Mouse (Mus musculus) neural tube, embryonic 14.5 days (tissue): ENCODE data around the gene Rngtt. TPM values are rescaled to one million over a fixed set of nuclear protein-coding genes. Genes with fewer than 3 reads are reported as not detected.
"Not testable (repeated sequence)": the region's sequence is repeated elsewhere in the genome, so short reads cannot be mapped to it uniquely, and the experiment has no call there.

ENCODE experiments used
- ATAC-seq: fragments of 200-750 bp; cut with Nextera tagmentation; 2 replicates; pipeline ENCODE4 v1.8.0; 2017; ENCODE audit warnings: low read depth, mild to moderate bottlenecking, moderate TSS enrichment, moderate library complexity
- H3K27ac ChIP-seq: fragments of 300-500 bp; sonication (generic); 2 replicates; pipeline ENCODE4 v1.5.1; 2014; ENCODE audit warnings: low read depth, mild to moderate bottlenecking, control low read depth, low read length, moderate library complexity, mixed read lengths
- H3K27me3 ChIP-seq: fragments of 300-500 bp; sonication (generic); 2 replicates; pipeline ENCODE4 v1.6.1; 2014; ENCODE audit warnings: low read length; ENCODE audit not compliant: control insufficient read depth, insufficient read depth
- H3K36me3 ChIP-seq: fragments of 300-500 bp; sonication (generic); 2 replicates; pipeline ENCODE4 v1.6.1; 2014; ENCODE audit warnings: low read length, mixed read lengths; ENCODE audit not compliant: control insufficient read depth, insufficient read depth
- H3K4me1 ChIP-seq: fragments of 300-500 bp; sonication (generic); 2 replicates; pipeline ENCODE4 v1.6.1; 2014; ENCODE audit warnings: low read length; ENCODE audit not compliant: control insufficient read depth, insufficient read depth
- H3K4me2 ChIP-seq: fragments of 300-500 bp; sonication (generic); 2 replicates; pipeline ENCODE4 v1.6.1; 2014; ENCODE audit warnings: mild to moderate bottlenecking, low read depth, low read length, control low read depth
- H3K4me3 ChIP-seq: fragments of 300-500 bp; sonication (generic); 2 replicates; pipeline ENCODE4 v1.5.1; 2014; ENCODE audit warnings: low read depth, low read length, control low read depth, mixed read lengths
- H3K9ac ChIP-seq: fragments of 300-500 bp; sonication (generic); replicated peaks from 2 replicates; pipeline ENCODE4 v1.6.1; 2014; ENCODE audit warnings: low read depth, mild to moderate bottlenecking, control low read depth, low read length, mixed read lengths
- H3K9me3 ChIP-seq: fragments of 300-500 bp; sonication (generic); 2 replicates; pipeline ENCODE4 v1.6.1; 2016; ENCODE audit warnings: low read length; ENCODE audit not compliant: control insufficient read depth
- WGBS: fragments of 180-500 bp; shearing (Covaris S2); extraction: QIAGEN DNeasy Blood & Tissue Kit; methylation state at CpG from one replicate; pipeline ENCODE4 v1.1.7; 2014; 5-methylcytosine and 5-hydroxymethylcytosine counted together
- polyA plus RNA-seq: library from polyadenylated mRNA; unstranded; fragments of >200 nt; fragmentation: Nextera tagmentation; extraction: Ambion mirVana; gene quantifications from 2 replicates; pipeline ENCODE4 v1.2.1, GENCODE M21; 2014

Rngtt gene
- polyA plus RNA-seq, 1 experiment from 2014 or later, result 24.2 TPM

- H3K4me1 ChIP-seq, result no peaks in the 10 kb centered on the region
- no peaks in the 10 kb centered on the region for H3K27me3 ChIP-seq
- H3K36me3 ChIP-seq, result no peaks in the 10 kb centered on the region
- H3K4me2 ChIP-seq, result no peak overlapping the region
- H3K9ac ChIP-seq, result no peak overlapping the region
- no peak overlapping the region for H3K27ac ChIP-seq
- no peak overlapping the region for H3K4me3 ChIP-seq
- no peaks in the 10 kb centered on the region for H3K9me3 ChIP-seq
- no peak for ATAC-seq
- WGBS, result 81% methylated on average over 5 of the region's 5 CpGs
These were observed 25.8 kb upstream of the Rngtt start for GRCm38 (mm10) chr4:33284083-33284880.

- H3K27me3 ChIP-seq, result no peaks in the 10 kb centered on the region
- H3K4me1 ChIP-seq, result no peaks in the 10 kb centered on the region
- H3K9me3 ChIP-seq, result no peaks in the 10 kb centered on the region
- no peak overlapping the region for H3K4me3 ChIP-seq
- no peaks in the 10 kb centered on the region for H3K36me3 ChIP-seq
- H3K9ac ChIP-seq, result no peak overlapping the region
- no peak overlapping the region for H3K27ac ChIP-seq
- no peak for ATAC-seq
- H3K4me2 ChIP-seq, result no peak overlapping the region
- WGBS, result 90% methylated on average over 8 of the region's 8 CpGs
These were observed 24.7 kb upstream of the Rngtt start for GRCm38 (mm10) chr4:33285448-33285847.

GRCm38 (mm10) chr4:33289106-33289650 lies 20.9 kb upstream of the Rngtt start:
- no peak overlapping the region for H3K4me3 ChIP-seq
- H3K4me1 ChIP-seq, result no peaks in the 10 kb centered on the region
- H3K9me3 ChIP-seq, result no peaks in the 10 kb centered on the region
- no peaks in the 10 kb centered on the region for H3K27me3 ChIP-seq
- H3K9ac ChIP-seq, result no peak overlapping the region
- H3K27ac ChIP-seq, result no peak overlapping the region
- no peaks in the 10 kb centered on the region for H3K36me3 ChIP-seq
- H3K4me2 ChIP-seq, result no peak overlapping the region
- ATAC-seq, result no peak
- 90% methylated on average over 12 of the region's 12 CpGs for WGBS

- no peaks in the 10 kb centered on the region for H3K9me3 ChIP-seq
- no peak within 1 kb of the TSS for H3K4me3 ChIP-seq
- H3K27me3 ChIP-seq, result no peaks in the 10 kb centered on the region
- no peak within 1 kb of the TSS for H3K4me2 ChIP-seq
- H3K4me1 ChIP-seq, result no peaks in the 10 kb centered on the region
- WGBS, result 75% methylated on average over 3 of the region's 3 CpGs
- no peak within 1 kb of the TSS for H3K27ac ChIP-seq
- H3K9ac ChIP-seq, result no peak within 1 kb of the TSS
- ATAC-seq, result peak; percentile 77; the same call in 1 of the 2 replicates
- H3K36me3 ChIP-seq, result no peaks in the 10 kb centered on the region
These were observed 20.1 kb upstream of the Rngtt start, which contains the start of gene Pnrc1 for GRCm38 (mm10) chr4:33290002-33290401. Gene Pnrc1, minus strand, starts transcription at chr4:33290163.

- Histone ChIP-seq H3K9ac (no peak overlapping the region), H3K4me1 (no peaks in the 10 kb centered on the region), H3K4me2 (no peak overlapping the region), H3K4me3 (no peak overlapping the region), H3K27ac (no peak overlapping the region), H3K9me3 (no peaks in the 10 kb centered on the region), H3K36me3 (no peaks in the 10 kb centered on the region), H3K27me3 (no peaks in the 10 kb centered on the region)
- 72% methylated on average over 4 of the region's 4 CpGs for WGBS
- no peak for ATAC-seq
These were observed 19.2 kb upstream of the Rngtt start for GRCm38 (mm10) chr4:33290878-33291277.

- no peaks in the 10 kb centered on the region for H3K27me3 ChIP-seq
- no peak overlapping the region for H3K4me3 ChIP-seq
- H3K27ac ChIP-seq, result no peak overlapping the region
- 27% methylated on average over 16 of the region's 16 CpGs for WGBS
- ATAC-seq, result peak; percentile 11; the same call in 1 of the 2 replicates
- no peaks in the 10 kb centered on the region for H3K36me3 ChIP-seq
- H3K9me3 ChIP-seq, result no peaks in the 10 kb centered on the region
- H3K9ac ChIP-seq, result no peak overlapping the region
- no peaks in the 10 kb centered on the region for H3K4me1 ChIP-seq
- H3K4me2 ChIP-seq, result no peak overlapping the region
These were observed 17.4 kb upstream of the Rngtt start for GRCm38 (mm10) chr4:33292409-33293370.

- H3K36me3 ChIP-seq, H3K4me1 ChIP-seq, H3K27ac ChIP-seq, H3K4me3 ChIP-seq, H3K4me2 ChIP-seq, ATAC-seq, H3K27me3 ChIP-seq, H3K9me3 ChIP-seq, H3K9ac ChIP-seq: not testable (repeated sequence)
- 85% methylated on average over 6 of the region's 6 CpGs for WGBS
These were observed 9.0 kb upstream of the Rngtt start for GRCm38 (mm10) chr4:33300891-33301665.

GRCm38 (mm10) chr4:33303057-33303456 lies 7.1 kb upstream of the Rngtt start:
- Histone ChIP-seq H3K4me2 (no peak overlapping the region), H3K27ac (no peak overlapping the region), H3K4me1 (no peaks in the 10 kb centered on the region), H3K4me3 (no peak overlapping the region), H3K9me3 (no peaks in the 10 kb centered on the region), H3K36me3 (no peaks in the 10 kb centered on the region), H3K9ac (no peak overlapping the region), H3K27me3 (no peaks in the 10 kb centered on the region)
- WGBS, result 100% methylated on average over 1 of the region's 1 CpGs
- ATAC-seq, result no peak
